Mouse (Mus musculus) retina, adult 2 months (tissue): ENCODE data around the gene Htr1f.

ENCODE experiments used
- DNase-seq: peaks from one replicate; pipeline ENCODE4 v3.0.0-alpha.2; 2012; ENCODE audit warnings: low read depth, low spot score

Gene Htr1f

GRCm38 (mm10) chr16:64973533-64974305 is 131.9 kb downstream of the Htr1f start:
- DNase-seq, result no peak

DNA sequence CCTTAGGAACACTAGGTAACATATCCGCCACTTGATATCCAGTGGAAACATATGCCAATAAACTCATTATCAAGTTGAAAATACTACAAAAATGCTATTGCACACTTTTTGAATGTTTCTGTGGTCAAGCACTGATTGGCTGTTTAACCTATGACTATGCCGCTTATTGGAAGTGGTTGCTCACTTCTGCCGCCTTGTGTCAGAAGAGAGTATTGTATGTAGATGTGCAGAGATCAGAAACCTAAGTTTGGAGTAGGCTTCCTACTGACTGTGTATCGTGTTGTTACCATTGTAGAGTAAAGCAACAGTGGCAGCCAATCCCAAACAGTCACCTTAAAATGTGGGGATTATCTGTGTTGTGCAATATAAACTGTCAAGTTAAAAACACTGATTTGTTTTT is 144.0 kb downstream of the Htr1f start:
- DNase-seq, result no peak

DNA sequence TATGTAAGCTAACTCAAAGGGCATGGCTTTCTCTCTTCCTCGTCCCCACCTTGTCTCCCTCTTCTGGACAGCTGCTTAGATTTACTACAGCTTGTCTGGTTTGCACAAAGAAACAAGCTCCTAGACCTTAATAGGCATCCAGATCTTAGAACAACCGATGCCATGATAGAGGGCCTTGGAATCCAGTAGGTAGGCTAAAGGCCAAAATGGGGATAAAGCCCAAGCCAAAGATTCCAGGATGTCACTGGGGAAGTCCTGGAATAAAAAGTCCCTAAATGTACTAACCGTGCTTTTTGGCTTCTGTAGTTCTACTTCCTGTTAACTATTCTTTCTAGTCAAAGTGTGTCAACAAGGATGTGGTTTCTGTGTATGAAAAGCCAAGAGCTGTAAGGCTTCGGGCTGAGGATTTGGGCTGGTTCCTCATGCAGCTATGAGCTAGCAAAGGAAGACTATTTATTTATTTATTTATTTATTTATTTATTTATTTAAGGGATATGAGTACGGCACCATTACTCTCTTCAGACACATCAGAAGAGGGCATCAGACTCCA is 163.9 kb downstream of the Htr1f start:
- DNase-seq, result no peak

DNA sequence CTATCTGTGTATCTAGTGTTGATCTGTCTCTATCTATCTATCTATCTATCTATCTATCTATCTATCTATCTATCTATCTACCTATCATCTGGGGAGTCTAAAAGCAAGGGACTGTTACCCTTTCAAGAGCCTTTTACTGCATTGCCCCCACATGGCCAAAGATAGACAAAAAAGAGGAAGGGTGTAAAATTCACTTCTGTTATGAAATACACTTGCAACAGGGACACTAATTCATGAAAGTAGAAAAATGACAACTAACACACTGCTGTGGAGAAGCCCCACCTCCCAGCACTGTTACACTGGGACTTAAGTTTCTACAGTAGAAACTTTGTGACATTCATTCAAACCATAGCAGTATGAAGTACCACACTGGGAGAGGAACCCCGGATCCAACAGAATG is 170.9 kb downstream of the Htr1f start:
- DNase-seq, result no peak

DNA sequence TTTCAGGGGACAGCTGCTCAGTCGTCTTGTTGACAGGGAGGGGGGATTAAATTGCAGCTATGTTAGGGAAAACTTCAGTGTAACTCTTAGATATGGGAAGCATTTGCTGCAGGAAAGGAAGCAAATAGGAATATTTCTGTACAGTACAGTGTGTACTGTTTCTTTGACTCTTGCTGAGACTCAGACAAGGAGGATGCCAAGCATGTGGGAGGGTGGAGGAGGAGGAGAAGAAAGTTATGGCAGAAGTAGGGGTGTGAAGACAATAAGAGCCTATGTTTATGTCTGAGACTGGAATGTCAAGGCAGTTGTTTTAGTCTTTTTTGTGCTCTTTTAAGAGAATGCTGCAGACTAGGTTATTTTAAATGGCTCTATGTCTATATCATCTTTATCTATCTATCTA is 171.6 kb downstream of the Htr1f start:
- no peak for DNase-seq

DNA sequence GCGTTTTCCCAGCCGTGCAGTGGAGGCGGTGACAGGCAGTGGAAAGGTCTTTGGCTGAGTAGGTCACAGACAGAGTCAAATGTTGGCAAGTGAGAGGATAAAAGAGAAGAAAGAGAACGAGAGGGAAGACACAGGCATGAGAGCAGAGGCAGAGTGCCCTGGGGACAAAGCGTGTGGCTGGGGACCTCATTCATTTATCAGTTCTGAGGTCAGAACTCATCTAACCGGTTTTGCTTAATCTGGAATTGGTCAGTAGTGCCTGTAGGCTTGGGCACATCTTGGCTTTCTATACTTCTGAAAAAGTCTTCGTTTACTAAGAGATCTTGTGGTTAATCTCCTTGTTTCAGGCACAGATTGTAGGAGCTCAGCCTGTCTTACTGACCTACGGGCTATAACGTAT is 182.2 kb downstream of the Htr1f start:
- DNase-seq, result no peak

GRCm38 (mm10) chr16:64908747-64909146 is 196.9 kb downstream of the Htr1f start:
- DNase-seq, result no peak

- DNase-seq, result no peak
Measured at GRCm38 (mm10) chr16:64907112-64907511, 198.5 kb downstream of the Htr1f start.

GRCm38 (mm10) chr16:64903328-64903727 is 202.3 kb downstream of the Htr1f start:
- DNase-seq, result no peak

- DNase-seq, result no peak
Measured at GRCm38 (mm10) chr16:64899084-64899483, 206.6 kb downstream of the Htr1f start.

DNA sequence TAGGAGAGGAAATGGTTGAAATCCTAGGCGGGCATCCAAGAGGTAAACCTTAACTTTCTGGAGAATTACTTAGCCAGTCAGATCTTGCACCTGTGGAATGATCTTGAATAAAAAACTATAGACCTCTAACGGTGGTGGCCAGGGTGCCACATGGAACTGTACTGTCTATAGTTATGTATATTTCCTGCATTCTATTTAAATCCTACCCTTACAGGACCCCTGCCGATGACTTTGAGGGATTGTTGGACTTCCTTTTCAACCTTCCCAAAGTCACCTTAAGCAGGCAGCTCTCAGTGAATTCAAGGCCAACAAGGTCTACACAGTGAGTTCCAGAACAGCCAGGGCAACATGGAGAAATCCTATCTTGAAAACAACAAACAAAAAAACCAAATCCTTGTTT is 216.2 kb downstream of the Htr1f start:
- DNase-seq, result no peak

DNA sequence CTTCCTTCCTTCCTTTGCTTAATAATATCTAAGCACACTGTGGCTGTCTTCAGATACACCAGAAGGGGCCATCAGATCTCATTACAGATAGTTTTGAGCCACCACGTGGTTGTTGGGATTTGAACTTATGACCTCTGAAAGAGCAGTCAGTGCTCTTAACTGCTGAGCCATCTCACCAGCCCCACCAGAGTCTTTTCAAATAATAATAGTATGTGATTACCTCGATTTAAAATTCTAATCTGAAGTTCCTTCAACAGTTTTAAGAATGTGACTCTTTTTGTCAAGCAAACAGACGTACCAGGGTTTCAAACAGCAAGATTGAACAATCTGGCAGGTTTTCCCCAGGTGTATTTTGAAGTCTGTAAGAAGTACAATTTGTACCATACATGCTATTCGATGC is 220.1 kb downstream of the Htr1f start:
- no peak for DNase-seq

- DNase-seq, result no peak
Measured at GRCm38 (mm10) chr16:64885142-64885541, 220.5 kb downstream of the Htr1f start.

DNA sequence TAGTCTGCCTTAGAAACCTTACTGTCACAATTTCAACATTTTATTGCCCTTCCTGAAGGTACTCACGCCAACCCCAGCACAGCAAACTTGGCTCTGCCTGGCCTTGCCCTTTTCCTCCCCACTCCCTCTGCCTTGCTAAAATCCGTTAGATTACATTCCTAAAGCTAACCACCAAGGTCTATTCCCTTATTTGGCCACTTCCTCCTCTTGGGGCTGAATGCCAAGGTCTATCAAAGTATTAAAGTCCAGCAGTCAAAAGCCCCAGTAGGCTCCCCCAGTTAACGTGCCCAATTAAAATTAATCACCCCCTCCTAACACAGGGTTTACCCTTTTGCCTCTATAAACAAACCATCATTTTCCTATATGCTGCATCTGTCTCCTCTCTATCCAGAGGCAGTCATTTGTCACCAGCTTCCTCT is 221.2 kb downstream of the Htr1f start:
- no peak for DNase-seq

DNA sequence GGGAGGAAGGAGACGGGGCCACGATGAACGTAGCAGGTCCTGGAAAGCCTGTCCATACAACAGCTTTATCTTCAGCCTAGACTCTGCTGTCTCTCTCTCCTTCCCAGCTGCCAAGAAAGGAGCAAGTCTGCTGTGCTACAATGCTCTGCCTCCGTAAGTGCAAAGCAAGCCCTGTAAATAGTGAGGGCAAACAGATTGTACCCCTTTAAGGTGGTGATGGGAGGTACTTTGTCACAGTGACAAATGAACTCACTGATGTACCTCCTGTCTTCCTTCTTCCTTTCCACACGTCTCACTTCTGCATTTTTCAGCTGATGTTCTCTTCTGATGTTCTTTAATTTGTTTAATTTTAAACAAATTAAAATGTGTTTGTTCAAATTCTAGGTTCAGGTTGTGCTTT is 221.8 kb downstream of the Htr1f start:
- DNase-seq, result no peak

- no peak for DNase-seq
Measured at GRCm38 (mm10) chr16:64881442-64881841, 224.2 kb downstream of the Htr1f start.

DNA sequence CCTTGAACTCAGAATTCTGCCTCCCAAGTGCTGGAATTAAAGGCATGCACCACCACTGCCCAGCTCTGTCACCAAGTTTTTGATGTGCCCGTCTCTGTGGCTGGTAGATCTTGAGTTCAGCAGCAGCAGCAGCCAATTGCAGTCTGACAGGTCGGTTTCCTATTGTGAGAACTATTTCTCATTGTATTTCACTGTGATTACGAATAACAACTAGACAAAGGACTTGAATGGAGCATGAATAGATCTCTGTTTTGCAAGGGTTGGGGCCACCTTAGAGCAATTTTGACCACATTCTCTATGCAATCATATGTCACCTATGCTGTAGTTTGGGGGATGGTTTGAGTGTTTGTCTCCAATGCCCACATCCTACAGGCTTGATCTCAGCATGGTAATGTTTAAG is 224.7 kb downstream of the Htr1f start:
- no peak for DNase-seq

GRCm38 (mm10) chr16:64879735-64880134 is 225.9 kb downstream of the Htr1f start:
- no peak for DNase-seq

DNA sequence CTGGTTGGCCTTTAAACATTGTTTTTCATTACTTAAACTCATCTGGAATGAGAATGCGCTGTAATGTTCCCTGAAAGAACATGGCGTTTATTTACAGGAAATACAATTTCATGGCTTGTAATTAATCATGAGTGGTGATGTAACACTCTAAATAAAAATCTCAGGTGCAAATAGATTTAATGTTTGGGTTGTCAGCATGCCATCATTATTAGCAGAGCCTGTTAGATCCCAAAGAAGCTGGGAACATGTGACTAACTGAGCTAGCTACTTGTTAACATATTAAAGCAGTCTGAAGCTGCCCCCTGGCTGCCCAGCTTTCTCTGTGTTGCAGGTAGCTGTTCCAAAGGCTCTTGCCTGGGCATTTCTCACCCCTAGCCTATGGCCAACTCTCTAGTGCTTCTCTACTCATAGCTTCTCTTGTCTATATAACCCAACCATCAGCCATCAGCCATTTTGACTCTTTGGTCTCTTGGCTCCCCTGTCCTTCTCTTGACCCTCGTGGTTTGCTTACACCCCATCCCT is 227.0 kb downstream of the Htr1f start:
- no peak for DNase-seq

- no peak for DNase-seq
Measured at GRCm38 (mm10) chr16:64877314-64877713, 228.3 kb downstream of the Htr1f start.

- no peak for DNase-seq
Measured at GRCm38 (mm10) chr16:64876631-64877265, 228.9 kb downstream of the Htr1f start.

GRCm38 (mm10) chr16:64875822-64876221 is 229.8 kb downstream of the Htr1f start:
- DNase-seq, result no peak

DNA sequence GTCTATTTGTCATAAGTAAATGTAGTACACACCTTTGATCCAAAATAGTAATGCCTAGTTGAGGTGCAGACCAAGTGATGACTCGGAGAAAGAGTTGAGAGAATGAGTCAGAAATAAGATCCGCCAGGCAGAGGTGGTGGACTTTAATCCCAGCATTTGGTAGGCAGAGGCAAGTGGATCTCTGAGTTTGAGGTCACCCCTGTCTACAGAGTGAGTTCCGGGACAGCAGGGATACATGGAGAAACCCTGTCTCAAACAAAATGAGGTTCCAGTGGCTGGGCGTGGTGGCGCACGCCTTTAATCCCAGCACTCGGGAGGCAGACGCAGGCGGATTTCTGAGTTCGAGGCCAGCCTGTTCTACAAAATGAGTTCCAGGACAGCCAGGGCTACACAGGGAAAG is 230.3 kb downstream of the Htr1f start:
- DNase-seq, result no peak
